Mouse (Mus musculus): ENCODE data around the gene Bcl11a. TPM values are rescaled to one million over a fixed set of nuclear protein-coding genes. Genes with fewer than 3 reads are reported as not detected.

The Bcl11a gene
- total RNA-seq, 4 experiments from 2014 or later: 2.6 to 4.0 (median 2.9) TPM

DNA sequence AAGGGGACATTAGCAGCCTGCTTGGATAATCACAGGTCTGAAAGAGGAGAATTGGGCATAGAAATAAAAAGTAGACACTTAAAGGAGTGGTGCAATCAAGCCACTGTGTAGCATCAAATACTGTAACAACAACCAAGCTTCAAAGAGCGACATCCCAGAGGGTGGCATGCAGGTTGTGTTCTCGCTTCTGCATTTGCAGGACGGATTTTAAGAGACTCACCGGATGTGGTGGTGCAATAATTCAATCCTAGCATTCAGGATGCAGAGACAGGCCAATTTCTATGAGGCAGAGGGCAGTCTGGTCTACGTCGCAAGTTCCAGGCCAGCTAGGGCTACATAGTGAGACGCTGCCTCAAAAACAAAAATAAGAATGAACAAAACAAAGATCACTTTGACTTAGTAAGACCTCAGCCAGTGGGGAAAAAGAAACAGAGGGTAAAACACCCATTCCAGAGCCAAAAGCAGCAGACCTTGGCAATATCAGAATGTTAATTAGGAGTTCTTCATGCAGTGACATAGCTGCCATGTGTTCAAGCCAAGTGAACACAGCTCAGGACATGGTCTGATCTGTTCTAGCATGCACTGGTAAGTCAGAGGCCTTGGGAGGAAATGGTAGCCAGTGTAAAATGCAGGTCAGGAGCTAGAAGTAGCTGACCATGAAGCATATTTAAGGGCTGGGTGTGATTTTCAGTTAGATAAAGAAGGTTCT, 74.4 kb downstream of the Bcl11a start:
- no peak for DNase-seq (ENCODE audit: low spot score)

DNA sequence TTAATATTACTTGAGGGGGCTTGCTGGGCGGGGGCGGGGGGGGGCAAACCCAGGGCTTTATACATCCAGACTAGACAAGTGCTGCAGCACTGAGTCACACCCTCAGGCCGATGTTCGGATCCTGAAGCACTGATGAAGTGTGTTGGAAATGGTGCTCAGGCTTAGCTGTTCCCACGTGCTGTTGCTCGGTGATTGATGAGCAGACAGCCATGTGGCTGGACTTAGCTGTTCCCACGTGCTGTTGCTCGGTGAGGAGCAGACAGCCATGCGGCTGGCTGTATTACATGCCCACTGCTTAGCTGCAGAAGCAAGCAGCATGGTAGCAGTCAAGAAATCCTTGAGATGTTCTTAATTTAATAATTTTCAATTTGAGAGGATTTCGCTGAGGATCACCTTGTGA, 75.2 kb downstream of the Bcl11a start:
- no peak for DNase-seq (ENCODE audit: low spot score)

- no peak for DNase-seq (ENCODE audit: low spot score)
These were observed 80.2 kb downstream of the Bcl11a start for GRCm38 (mm10) chr11:24158026-24158425.

DNA sequence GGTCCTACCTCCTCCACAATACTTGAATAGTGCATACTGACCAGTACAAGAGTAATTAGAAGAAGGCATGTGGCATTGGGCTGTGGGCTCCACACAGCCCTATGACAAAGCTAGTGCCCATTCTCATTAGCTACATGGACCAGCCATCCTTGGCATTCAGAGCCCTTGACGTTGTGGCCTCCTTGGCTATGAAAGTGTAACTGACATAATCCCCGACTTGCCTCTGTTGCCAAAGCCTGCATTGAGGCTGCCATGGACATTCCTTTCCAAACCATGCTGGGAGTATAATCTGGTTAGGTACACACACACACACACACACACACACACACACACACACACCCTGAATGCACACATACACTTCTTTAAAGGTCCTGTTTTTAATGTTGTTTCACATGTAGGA, 81.8 kb downstream of the Bcl11a start:
- DNase-seq (ENCODE audit: low spot score): no peak

GRCm38 (mm10) chr11:24161458-24161857, 83.6 kb downstream of the Bcl11a start:
- DNase-seq (ENCODE audit: low spot score): no peak

DNA sequence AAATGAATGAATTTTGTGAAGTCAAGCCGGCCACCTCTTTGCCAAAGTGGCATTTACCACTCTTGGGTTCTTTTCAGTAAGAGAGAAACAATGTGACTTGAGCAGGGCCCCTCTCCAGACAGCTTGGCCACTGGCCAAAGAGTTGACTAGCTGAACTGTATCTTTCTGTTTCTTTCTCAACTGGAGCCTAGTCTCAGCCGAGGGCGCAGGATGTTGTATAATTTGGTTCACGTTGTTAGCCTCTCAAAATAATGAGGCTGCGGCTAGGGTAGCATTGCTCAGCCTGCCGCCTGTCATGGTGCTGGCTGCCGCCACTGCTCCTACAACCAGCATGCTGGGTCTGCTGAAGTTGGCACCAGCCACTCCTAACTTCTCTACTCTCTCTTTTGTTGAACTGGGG, 84.2 kb downstream of the Bcl11a start:
- DNase-seq (ENCODE audit: low spot score): no peak

- DNase-seq (ENCODE audit: low spot score): no peak
These were observed 85.2 kb downstream of the Bcl11a start for GRCm38 (mm10) chr11:24163072-24163471.

DNA sequence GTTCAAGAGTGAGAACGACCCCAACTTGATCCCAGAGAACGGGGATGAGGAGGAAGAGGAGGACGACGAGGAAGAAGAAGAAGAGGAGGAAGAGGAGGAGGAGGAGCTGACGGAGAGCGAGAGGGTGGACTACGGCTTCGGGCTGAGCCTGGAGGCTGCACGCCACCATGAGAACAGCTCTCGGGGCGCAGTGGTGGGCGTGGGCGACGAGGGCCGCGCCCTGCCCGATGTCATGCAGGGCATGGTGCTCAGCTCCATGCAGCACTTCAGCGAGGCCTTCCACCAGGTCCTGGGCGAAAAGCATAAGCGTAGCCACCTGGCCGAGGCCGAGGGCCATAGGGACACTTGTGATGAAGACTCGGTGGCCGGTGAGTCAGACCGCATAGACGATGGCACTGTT, 86.2 kb downstream of the Bcl11a start:
- no peak for DNase-seq (ENCODE audit: low spot score)

DNA sequence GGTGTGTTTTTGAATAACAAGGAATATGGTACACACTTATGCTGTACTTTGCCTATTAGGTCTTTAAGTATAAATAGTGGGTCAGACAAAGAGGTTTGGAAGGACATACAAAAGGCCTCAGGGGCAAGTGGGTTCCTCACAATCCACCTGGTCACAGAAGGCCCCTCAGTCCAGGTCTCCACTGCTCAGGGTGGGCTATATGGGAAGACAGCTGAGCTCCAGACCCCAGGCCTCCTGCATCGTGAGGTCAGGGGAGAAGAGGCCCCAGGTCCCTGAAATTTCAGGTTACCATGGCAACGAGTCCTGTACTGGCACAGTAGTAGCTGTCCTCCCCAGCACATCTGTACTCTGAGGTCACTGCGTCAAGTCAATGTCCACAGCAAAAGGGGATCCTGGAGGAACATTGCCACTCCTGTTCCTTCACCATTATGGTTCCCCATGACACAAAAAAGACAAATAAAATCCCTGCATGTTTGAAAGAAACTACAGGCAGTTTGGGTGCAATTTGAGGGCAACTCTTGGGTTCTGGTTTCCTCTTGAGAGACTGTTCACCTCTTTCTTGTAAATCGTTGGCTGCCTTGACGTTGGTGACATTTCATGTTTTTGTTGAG, 93.9 kb downstream of the Bcl11a start:
- DNase-seq (ENCODE audit: low spot score): no peak

- no peak for DNase-seq (ENCODE audit: low spot score)
These were observed 94.7 kb downstream of the Bcl11a start for GRCm38 (mm10) chr11:24172585-24172984.

DNA sequence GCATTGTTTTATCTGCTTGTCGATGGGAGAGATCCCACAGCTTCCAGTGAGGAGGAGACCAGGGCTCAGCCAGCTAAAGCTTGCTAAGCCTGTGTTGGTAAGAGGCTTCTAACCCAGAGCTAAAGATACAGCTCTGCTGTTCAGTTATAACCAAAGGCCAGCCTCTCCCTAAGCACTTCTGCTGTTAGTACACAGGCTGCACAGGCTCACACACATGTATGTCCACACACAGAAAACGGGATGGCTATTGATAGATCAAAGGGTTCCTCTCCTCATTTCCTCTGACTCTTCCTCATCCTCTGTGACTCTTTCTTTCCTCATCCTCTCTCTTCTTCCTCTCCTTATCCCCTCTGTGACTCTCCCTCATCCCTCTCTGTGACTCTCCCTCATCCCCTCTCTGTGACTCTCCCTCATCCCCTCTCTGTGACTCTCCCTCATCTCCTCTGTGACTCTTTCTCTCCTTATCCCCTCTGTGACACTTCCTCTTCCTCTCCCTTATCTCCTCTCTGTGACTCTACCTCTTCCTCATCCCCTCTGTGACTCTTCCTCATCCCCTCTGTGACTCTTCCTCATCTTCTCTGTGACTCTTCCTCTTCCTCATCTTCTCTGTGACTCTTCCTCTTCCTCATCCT, 96.4 kb downstream of the Bcl11a start:
- DNase-seq (ENCODE audit: low spot score): no peak

DNA sequence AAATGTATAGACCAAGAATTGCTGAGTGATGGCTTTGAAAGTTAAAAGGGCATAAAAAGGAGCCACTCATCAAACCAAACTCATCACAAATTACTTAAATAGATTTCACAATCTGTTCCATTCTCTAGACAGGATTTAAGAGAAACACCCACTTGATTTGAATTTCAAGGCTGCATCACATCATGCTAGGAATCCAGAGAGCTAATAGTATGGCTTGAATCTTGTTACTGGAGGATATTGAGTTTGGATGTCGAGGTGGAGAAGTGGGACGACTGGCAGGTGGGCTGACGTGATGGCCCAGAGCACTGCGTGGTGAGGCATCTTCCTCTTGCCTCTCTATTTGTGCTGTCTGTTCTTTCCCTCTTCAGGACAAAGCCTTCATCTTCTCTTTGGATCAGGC, 99.6 kb downstream of the Bcl11a start:
- no peak for DNase-seq (ENCODE audit: low spot score)

- no peak for DNase-seq (ENCODE audit: low spot score)
These were observed 101.1 kb downstream of the Bcl11a start for GRCm38 (mm10) chr11:24178823-24179476.

- DNase-seq (ENCODE audit: low spot score): no peak
These were observed 102.2 kb downstream of the Bcl11a start for GRCm38 (mm10) chr11:24180040-24180439.

- no peak for DNase-seq (ENCODE audit: low spot score)
These were observed 105.6 kb downstream of the Bcl11a start for GRCm38 (mm10) chr11:24183501-24183900.

GRCm38 (mm10) chr11:24184932-24185331, 107.1 kb downstream of the Bcl11a start:
- peak; percentile 11 for DNase-seq (ENCODE audit: low spot score)

DNA sequence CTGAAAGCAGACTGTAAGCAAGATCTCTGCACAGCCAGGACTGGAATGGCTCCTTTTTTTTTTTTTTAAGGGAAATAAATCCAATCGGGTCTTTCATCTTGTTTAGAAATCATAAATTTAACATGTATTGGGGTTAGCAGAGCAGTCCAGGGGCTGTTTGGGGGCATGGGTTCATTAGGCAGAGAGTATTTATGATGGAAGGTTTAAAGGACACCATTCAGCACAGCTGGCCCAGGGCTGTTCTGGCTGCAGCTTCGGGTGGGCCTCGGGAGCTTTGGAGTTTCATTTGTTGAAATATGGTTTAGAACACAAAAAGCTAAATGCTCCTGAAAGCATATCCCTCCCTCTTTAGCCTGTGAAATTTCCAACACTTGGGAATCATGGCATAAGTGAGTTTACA, 112.6 kb downstream of the Bcl11a start:
- DNase-seq (ENCODE audit: low spot score): no peak

DNA sequence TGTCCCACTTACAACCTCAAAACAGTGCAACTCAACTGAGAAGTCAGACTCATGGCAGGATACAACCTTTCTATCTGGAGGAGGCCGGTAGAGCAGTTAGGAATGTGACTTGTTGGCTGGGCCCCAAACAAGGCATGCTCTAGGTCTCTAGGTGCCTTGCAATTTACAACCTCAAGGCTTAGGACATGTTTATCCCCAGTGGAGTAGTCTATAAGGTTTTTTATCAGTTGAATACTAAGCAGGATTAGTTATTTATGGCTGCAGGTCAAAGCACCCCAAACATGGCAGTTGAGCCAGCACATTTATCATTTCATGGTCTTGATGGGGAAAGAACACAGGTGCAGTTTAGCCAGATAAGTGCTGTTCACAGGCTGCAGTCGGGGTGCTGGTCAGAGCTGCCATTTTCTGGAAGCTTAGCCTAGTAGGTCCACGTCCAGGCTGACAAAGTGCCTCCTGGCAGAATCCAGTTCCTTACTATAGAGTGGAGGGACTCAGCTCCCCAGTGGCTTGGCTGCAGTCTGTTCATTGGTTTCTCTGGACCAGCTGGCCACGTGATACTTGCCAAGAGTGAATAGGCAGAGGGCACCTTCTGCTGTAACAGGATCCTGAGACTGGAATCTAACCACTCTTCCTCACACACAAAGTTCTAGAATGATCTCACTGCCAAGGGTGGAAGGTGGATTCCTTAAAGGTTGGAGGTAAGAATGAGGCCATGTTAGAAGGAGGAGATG, 118.8 kb downstream of the Bcl11a start:
- DNase-seq (ENCODE audit: low spot score): no peak

DNA sequence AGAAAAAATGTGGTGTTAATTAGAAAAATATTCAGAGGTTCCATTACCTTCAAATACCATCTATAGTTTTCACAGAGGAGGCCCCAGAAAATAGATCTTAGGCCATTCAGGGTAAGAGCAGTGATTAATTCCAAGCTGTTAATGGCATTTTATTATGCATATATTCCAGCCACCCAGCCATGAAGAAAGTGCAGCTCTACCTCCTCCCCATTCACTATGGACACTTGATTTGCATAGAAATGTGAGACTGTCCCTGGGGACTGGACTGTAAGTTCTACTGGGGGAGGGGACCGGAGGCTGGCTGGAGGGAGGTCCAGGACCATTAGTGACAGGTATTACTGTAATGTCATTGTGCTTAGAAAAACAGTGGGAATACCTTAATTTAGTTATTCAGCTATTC, 119.6 kb downstream of the Bcl11a start:
- DNase-seq (ENCODE audit: low spot score): no peak

DNA sequence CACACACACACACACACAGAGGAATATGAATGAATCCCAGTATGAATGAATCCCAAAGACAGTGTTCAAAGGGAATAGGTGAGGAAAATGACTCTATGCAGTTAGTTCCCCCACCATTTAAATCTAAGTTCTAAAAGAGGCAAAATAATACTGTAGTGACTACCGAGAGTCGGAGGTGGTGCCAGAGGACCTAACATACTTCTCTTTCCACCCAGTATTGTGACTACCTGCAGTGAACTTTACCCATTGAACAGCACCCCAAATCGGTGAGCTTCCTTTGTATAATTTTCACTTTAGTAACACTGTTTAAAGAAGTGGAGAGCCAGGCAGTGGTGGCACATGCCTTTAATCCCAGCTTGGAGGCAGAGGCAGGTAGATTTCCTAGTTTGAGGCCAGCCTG, 121.7 kb downstream of the Bcl11a start:
- no peak for DNase-seq (ENCODE audit: low spot score)

DNA sequence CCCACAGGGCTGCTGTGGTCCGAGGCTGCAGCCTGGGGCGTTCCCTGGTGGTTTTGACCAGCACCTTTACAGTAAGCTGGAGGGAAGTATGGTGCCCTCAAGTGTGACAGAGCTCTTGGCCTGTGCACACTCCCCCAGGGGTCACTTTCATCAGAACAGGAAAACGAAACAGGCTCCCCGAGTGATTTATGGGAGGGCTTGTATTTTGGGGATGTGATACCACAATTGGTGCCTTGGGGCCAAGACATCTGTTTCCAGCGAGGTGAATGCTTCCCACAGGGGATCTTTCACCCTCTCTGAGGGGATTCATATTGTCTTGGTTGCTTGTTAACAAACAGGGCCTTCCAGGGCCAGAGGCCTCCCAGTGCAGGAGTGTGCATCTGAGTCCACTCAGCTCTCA, 122.5 kb downstream of the Bcl11a start:
- DNase-seq (ENCODE audit: low spot score): no peak

- no peak for DNase-seq (ENCODE audit: low spot score)
These were observed 123.4 kb downstream of the Bcl11a start for GRCm38 (mm10) chr11:24201223-24201622.
